Mouse (Mus musculus) lung, adult 18-20 months (tissue): ENCODE measurements at regions not wholly inside any gene's neighbourhood (a gene's known extent, or its start where the extent isn't known, plus 50 kb on each side); places are given as distances from the start of the nearest gene placed in this dataset.

Source experiments
- DNase-seq, 2 experiments: peaks; one replicate each; pipeline ENCODE4 v3.0.0; 2022; ENCODE audit warnings: mixed read lengths in 2 of 2

DNA sequence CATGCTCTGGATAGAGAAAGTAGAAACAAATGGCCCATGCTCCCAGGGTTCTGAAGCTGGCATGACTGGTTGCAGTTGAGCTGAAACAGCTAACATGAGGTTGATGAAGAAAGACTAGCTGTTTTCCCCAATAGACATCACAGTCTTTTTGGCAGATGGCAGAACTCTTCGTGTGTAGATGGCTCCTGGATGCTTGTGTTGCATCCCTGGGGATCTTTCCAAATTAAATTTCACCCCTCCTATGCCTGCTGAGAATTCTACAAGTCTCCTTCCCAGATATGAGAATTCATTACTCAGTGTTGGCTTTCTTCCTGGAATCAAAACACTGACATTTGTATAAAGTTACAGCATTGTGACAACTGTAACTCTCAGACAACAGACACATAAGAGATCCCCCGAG, 595.3 kb downstream of the Slco4c1 start:
- DNase-seq: no peak
